Mouse (Mus musculus) C2C12 (cell line): ENCODE data around the gene Mprip. TPM values are rescaled to one million over a fixed set of nuclear protein-coding genes. Genes with fewer than 3 reads are reported as not detected.

Experiments used
- H3K27me3 ChIP-seq: one replicate; pipeline ENCODE4 v1.6.1; 2011; ENCODE audit not compliant: control insufficient read depth, insufficient read depth, insufficient read length
- H3K36me3 ChIP-seq: one replicate; pipeline ENCODE4 v1.6.1; 2011; ENCODE audit not compliant: control insufficient read depth, insufficient read depth
- H3K4me3 ChIP-seq: one replicate; pipeline ENCODE4 v1.5.1; 2011; ENCODE audit warnings: mild to moderate bottlenecking, control low read depth; ENCODE audit not compliant: poor library complexity, insufficient read depth, severe bottlenecking
- H3K79me2 ChIP-seq: one replicate; pipeline ENCODE4 v1.6.1; 2011; ENCODE audit not compliant: control insufficient read depth, insufficient read depth
- H3K79me3 ChIP-seq: one replicate; pipeline ENCODE4 v1.6.1; 2011; ENCODE audit warnings: low read depth, control low read depth
- H3ac ChIP-seq: one replicate; pipeline ENCODE3; 2011; ENCODE audit warnings: low read depth; ENCODE audit not compliant: control insufficient read depth, insufficient read length
- CEBPB ChIP-seq: IDR thresholded peaks from one replicate; pipeline ENCODE4 v1.6.1; 2011; ENCODE audit warnings: low read depth, mild to moderate bottlenecking, control low read depth, moderate library complexity
- CTCF ChIP-seq: IDR thresholded peaks from one replicate; pipeline ENCODE4 v1.5.1; 2011; ENCODE audit not compliant: control insufficient read depth, insufficient read depth, insufficient read length
- FOSL1 ChIP-seq: IDR thresholded peaks from one replicate; pipeline ENCODE4 v1.8.0; 2011; ENCODE audit warnings: mild to moderate bottlenecking, low read length; ENCODE audit not compliant: poor library complexity, insufficient read depth, severe bottlenecking
- MAX ChIP-seq: IDR thresholded peaks from one replicate; pipeline ENCODE4 v1.6.1; 2011; ENCODE audit warnings: mild to moderate bottlenecking, control low read depth
- MYOD1 ChIP-seq: IDR thresholded peaks from one replicate; pipeline ENCODE4 v1.6.1; 2011; ENCODE audit warnings: low read depth; ENCODE audit not compliant: control insufficient read depth, insufficient read length
- MYOG ChIP-seq: IDR thresholded peaks from one replicate; pipeline ENCODE4 v1.6.1; 2011; ENCODE audit not compliant: control insufficient read depth, insufficient read length; ENCODE audit errors: extremely low read depth
- USF1 ChIP-seq: IDR thresholded peaks from one replicate; pipeline ENCODE4 v1.6.1; 2011; ENCODE audit warnings: low read depth, mild to moderate bottlenecking, control low read depth, moderate library complexity
- polyA plus RNA-seq: library from polyadenylated mRNA; unstranded; fragments of >200 nt; fragmentation: generic; extraction: Trizol; gene quantifications from one replicate; pipeline ENCODE4 v1.2.1, GENCODE M21; 2012; ENCODE audit warnings: missing spikeins

The Mprip gene
- polyA plus RNA-seq, 1 experiment = 257 TPM

GRCm38 (mm10) chr11:59759626-59760025, 98.5 kb downstream of the Mprip start:
- H3ac ChIP-seq = no peak overlapping the region
- no peaks in the 10 kb centered on the region for H3K79me3 ChIP-seq
- no peaks in the 10 kb centered on the region for H3K27me3 ChIP-seq
- peaks cover 4% of the 10 kb centered on the region for H3K79me2 ChIP-seq
- TF ChIP-seq MAX = no peak
- no peak overlapping the region for H3K4me3 ChIP-seq
- H3K36me3 ChIP-seq = peaks cover 95% of the 10 kb centered on the region

GRCm38 (mm10) chr11:59760796-59761195, 99.7 kb downstream of the Mprip start:
- H3K36me3 ChIP-seq = peaks cover 95% of the 10 kb centered on the region
- no peak overlapping the region for H3K4me3 ChIP-seq
- H3K79me2 ChIP-seq = peaks cover 4% of the 10 kb centered on the region
- no peak for TF ChIP-seq MYOG
- no peak for TF ChIP-seq CEBPB
- TF ChIP-seq FOSL1 = no peak
- no peak for TF ChIP-seq CTCF
- no peak for TF ChIP-seq MAX
- no peak for TF ChIP-seq USF1
- no peak for TF ChIP-seq MYOD1
- H3ac ChIP-seq = no peak overlapping the region
- no peaks in the 10 kb centered on the region for H3K27me3 ChIP-seq
- H3K79me3 ChIP-seq = no peaks in the 10 kb centered on the region

- no peak for TF ChIP-seq MYOG
- no peak for TF ChIP-seq MAX
- TF ChIP-seq FOSL1 = no peak
- no peak for TF ChIP-seq CEBPB
- TF ChIP-seq CTCF = no peak
- TF ChIP-seq MYOD1 = no peak
- TF ChIP-seq USF1 = no peak
- peaks cover 93% of the 10 kb centered on the region for H3K36me3 ChIP-seq
Observed at GRCm38 (mm10) chr11:59769307-59769706, 108.2 kb downstream of the Mprip start.

GRCm38 (mm10) chr11:59769738-59770137, 108.6 kb downstream of the Mprip start:
- peaks cover 93% of the 10 kb centered on the region for H3K36me3 ChIP-seq
- H3K79me3 ChIP-seq = no peaks in the 10 kb centered on the region

More at GRCm38 (mm10) chr11:59769307-59769706, 108.2 kb downstream of the Mprip start:
- no peaks in the 10 kb centered on the region for H3K27me3 ChIP-seq
- no peaks in the 10 kb centered on the region for H3K79me3 ChIP-seq
- no peaks in the 10 kb centered on the region for H3K79me2 ChIP-seq
- H3ac ChIP-seq = no peak overlapping the region
- H3K4me3 ChIP-seq = no peak overlapping the region

GRCm38 (mm10) chr11:59770753-59771152, 109.6 kb downstream of the Mprip start:
- H3K79me2 ChIP-seq = no peaks in the 10 kb centered on the region
- TF ChIP-seq FOSL1 (no peak), MYOG (no peak), USF1 (no peak), MYOD1 (no peak), MAX (no peak), CEBPB (no peak), CTCF (no peak)
- no peaks in the 10 kb centered on the region for H3K27me3 ChIP-seq
- H3K79me3 ChIP-seq = no peaks in the 10 kb centered on the region
- no peak overlapping the region for H3ac ChIP-seq
- H3K4me3 ChIP-seq = no peak overlapping the region
- peaks cover 93% of the 10 kb centered on the region for H3K36me3 ChIP-seq

More at GRCm38 (mm10) chr11:59769738-59770137, 108.6 kb downstream of the Mprip start:
- Histone ChIP-seq H3ac (no peak overlapping the region), H3K4me3 (no peak overlapping the region), H3K79me2 (no peaks in the 10 kb centered on the region), H3K27me3 (no peaks in the 10 kb centered on the region)
- no peak for TF ChIP-seq MYOD1
- TF ChIP-seq MAX = no peak
- TF ChIP-seq USF1 = no peak
- TF ChIP-seq FOSL1 = no peak

GRCm38 (mm10) chr11:59772291-59772690, 111.2 kb downstream of the Mprip start:
- H3K27me3 ChIP-seq = no peaks in the 10 kb centered on the region
- no peak overlapping the region for H3K4me3 ChIP-seq
- no peaks in the 10 kb centered on the region for H3K79me2 ChIP-seq
- no peak for TF ChIP-seq USF1
- no peak for TF ChIP-seq MYOG
- TF ChIP-seq CTCF = no peak
- no peak for TF ChIP-seq MYOD1
- no peak for TF ChIP-seq FOSL1
- TF ChIP-seq CEBPB = no peak
- no peak for TF ChIP-seq MAX
- peaks cover 94% of the 10 kb centered on the region for H3K36me3 ChIP-seq
- no peak overlapping the region for H3ac ChIP-seq
- H3K79me3 ChIP-seq = no peaks in the 10 kb centered on the region

GRCm38 (mm10) chr11:59772902-59773301, 111.8 kb downstream of the Mprip start:
- Histone ChIP-seq H3ac (no peak overlapping the region), H3K36me3 (peaks cover 92% of the 10 kb centered on the region), H3K79me2 (no peaks in the 10 kb centered on the region), H3K79me3 (no peaks in the 10 kb centered on the region), H3K4me3 (no peak overlapping the region), H3K27me3 (no peaks in the 10 kb centered on the region)
- TF ChIP-seq MYOG (no peak), CTCF (no peak), USF1 (no peak), MAX (no peak), MYOD1 (no peak), FOSL1 (no peak), CEBPB (no peak)
